Mouse (Mus musculus) frontal cortex, postnatal 14 days (tissue): ENCODE measurements around the gene Nxf3.
"Not testable (repeated sequence)": the region's sequence is repeated elsewhere in the genome, so short reads cannot be mapped to it uniquely, and the experiment has no call there.

Experiments
- DNase-seq, 2 experiments: peaks; one replicate each; pipeline ENCODE4 v3.0.0; 2022; ENCODE audit warnings: low spot score in 2 of 2

The Nxf3 gene

DNA sequence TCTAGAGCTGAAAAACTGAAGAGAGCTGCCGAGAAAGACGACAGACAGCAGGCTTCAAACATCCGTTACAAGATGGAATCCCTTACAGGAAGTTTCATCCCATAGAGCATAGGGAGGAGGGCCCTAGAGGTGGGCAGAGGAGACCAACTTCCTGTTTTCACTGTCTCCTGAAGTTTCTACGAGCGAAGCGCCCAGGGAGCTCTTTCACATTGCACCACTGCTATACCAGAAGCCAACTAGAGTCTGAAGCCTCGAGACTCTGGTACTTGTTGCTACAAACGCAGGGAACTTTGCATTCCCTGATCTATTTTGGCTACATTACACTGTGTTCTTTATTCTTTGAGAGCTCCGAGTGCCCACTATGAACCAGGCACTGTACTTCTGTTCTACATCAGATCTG, at the start of gene Nxf3:
Nxf3 (minus strand) TSS at position 101 of the 400 bp plus-strand sequence.
- no peak for DNase-seq

GRCm38 (mm10) chrX:136127744-136128064, 42.6 kb upstream of the Nxf3 start:
- DNase-seq = peak; percentile 18 to 36

GRCm38 (mm10) chrX:136127038-136127743, 42.1 kb upstream of the Nxf3 start:
- no peak for DNase-seq

DNA sequence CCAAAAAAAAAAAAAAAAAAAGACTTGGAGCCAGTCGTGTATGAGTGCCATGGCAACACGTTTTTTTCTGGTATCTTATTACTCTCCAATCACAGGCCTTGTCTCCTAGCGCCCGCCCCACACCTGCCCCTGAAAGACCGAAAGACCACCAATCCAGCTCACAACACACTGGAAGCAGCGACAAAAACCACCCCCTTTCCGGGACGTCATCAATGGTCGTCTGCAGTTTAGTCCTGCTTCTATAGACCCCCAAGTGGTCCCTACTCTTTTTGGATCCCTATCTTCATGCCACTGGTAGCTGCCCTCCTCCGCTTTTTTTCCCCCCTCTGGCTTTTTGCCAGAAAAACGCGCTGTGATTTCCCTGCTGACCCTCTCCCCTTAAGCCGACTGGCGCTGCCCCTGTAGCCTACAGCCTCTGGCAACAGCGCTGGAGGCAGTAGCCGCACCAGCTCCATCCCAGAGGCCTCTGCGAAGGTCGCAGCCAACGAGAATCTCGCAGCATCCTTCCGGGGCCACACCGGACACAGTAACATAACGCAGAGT, 30.4 kb upstream of the Nxf3 start:
- DNase-seq = peak; percentile 45 to 83

DNA sequence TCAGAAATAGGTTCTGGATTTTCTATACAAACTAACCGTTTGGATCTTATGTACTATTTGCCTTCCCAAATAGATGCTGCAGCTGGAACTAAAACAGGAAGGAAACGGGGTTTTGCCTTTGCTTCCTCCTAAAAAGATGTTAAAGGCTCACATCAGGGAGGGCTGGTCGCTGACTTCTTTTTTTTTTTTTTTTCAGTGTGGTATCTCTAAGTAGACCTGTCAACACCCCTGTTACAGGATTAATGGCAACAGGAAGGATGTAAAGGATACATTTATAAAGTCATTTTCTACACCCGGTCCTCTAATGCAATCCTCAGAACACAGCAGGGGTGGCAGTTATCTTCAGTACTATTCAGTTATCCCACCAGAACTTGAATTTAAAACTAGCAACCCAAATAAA, 30.0 kb upstream of the Nxf3 start:
- DNase-seq = no peak

GRCm38 (mm10) chrX:136107942-136108341, 22.9 kb upstream of the Nxf3 start:
- DNase-seq = peak in 1 of 2 experiments; percentile 44

GRCm38 (mm10) chrX:136104724-136105088, 19.7 kb upstream of the Nxf3 start:
- no peak for DNase-seq

GRCm38 (mm10) chrX:136104046-136104723, 19.1 kb upstream of the Nxf3 start:
- no peak for DNase-seq

- no peak for DNase-seq
Measured at GRCm38 (mm10) chrX:136094421-136094820, 9.4 kb upstream of the Nxf3 start.

GRCm38 (mm10) chrX:136092497-136093279, 7.6 kb upstream of the Nxf3 start:
- DNase-seq = no peak

DNA sequence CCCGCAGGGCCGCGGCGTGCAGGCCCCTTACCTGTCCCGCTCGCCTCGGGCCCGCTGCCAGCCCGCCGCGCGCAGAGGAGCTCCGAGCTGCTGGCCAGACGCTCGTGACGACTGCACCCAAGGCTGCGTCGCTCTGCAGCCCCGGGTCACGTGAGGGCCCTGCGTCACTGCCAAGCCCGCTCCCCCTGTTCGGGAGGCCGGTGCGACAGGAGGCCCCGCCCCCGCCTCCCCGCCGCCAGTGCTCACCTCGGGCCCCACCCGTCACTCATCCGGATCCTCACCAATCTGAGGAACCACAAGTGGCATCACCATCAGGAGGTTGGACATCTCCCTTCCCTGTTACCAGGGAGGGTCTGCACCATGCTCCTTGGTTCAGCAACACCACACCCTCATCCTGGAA, 17.0 kb downstream of the Nxf3 start, which contains the start of gene Bex2:
Bex2 (minus strand) TSS at position 217 of the 400 bp plus-strand sequence.
- DNase-seq = peak; percentile 3 to 33

DNA sequence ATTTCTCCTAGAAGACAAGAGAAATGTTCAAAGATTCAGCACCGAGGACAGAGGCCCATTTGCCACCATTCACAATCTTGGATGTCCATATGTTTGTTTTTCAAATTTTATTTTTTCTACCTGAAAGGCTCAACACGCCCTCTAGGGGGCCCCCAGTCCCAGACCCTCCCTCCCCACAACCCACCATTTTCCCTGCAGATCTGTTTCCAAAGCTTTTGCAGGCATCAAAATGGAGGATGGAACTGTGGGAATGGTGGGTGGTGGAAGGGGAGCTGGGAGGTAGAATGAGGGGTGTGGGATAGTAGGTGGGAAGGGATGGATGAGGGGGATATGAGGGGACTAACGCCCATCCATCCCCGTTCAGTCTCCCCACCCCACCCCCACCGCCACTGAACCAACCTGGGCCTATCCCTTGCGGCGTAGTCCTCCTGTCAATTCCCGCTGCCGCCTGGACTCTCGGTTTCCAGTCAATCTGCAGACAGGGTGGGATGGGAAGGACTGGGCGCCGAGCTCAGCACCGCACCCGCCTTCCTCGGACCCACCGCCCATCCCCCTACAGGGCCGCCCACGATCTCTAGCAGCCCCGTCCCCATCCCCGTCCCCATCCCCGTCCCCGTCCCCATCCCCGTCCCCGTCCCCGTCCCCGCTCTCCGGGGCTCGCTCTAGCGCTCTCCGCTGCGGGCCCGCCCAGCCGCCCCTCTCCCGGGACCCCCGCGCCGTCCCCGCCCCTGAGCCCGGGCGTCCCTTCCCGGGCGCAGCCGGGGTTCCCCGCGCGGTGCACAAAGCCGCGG, 17.7 kb downstream of the Nxf3 start:
- not testable (repeated sequence) for DNase-seq

DNA sequence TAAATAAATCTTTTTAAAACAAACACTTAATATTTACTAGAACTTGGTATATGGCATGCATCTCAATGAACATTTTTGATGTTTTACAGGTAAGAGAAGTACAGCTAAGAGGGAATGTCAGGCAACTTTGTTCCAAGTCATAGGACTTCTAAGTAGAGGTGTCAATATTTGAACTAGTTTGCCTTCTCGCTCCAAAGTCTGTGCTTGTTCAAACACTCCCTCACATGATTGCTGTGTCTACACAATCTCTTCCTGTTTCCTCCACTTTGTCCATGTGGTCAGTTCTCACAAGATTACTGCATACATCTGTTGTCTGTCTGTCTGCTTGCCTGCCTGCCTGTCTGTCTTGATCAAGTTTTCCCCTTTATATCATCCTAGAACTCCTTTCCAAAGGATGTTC, 24.4 kb downstream of the Nxf3 start:
- DNase-seq = no peak

DNA sequence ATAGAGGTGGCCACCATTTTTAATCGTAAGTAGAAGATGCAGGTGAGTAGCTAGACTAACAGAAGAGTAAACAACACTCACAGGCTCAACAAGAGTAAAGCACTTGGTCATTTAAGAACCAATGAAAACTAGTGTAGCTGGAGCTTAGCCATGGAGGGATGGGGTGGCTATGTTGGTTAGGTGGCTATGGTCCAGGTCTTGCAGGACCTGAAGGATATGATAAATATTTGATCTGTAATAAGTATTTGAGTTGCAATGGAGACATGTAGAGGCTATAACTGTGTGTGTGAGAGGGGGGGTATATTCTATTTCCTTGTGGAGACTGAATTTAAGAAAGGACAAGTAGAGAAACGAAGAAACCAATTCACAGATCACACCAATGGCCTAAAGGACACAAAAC, 33.8 kb downstream of the Nxf3 start:
- no peak for DNase-seq

- peak in 1 of 2 experiments; percentile 55 for DNase-seq
Measured at GRCm38 (mm10) chrX:136047528-136047927, 37.5 kb downstream of the Nxf3 start.

DNA sequence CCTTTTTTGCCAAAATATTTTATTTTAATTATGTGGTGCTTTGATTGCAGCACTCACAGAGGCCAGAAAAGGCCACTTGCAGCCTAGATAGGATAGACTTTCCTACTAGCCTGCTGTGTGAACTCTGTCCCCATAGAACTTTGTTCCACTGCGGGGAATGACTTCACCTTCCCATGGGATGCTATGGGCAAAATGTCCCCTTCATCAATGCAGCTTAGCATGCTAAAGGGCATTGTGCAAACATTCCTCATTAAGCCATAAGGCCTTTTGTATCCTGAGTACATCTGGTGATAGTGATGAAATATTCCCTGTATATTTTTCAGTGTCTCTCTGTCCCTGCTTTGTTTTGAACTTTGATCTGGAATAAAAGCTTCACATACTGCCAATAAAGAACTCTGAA, 41.3 kb downstream of the Nxf3 start:
- DNase-seq = no peak

- peak; percentile 6 to 14 for DNase-seq
Measured at GRCm38 (mm10) chrX:136032799-136033763, 52.0 kb downstream of the Nxf3 start, which contains the start of gene Arxes1. TSS of gene Arxes1 (plus strand) at chrX:136033367.

DNA sequence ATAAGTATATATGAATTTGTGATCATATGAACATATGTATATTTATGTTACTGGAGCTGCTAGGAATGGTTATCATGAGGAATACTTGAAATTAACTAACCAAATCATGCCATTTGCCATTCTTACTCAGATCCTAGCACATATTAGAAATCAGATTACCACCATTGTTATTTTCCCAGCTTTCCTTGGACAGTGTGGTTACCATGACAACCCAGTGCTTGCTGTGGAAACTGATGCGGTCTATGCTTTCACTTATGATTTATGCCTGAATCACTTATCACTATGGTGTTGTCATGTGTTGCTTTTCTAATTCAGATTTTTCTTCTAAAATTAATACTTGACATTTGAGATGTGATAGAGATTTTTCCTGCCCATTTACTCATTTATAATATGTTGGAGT, 54.7 kb downstream of the Nxf3 start:
- DNase-seq = no peak
